9 mouse cellular contexts compared by ENCODE assay signal in the genomic region with DNA sequence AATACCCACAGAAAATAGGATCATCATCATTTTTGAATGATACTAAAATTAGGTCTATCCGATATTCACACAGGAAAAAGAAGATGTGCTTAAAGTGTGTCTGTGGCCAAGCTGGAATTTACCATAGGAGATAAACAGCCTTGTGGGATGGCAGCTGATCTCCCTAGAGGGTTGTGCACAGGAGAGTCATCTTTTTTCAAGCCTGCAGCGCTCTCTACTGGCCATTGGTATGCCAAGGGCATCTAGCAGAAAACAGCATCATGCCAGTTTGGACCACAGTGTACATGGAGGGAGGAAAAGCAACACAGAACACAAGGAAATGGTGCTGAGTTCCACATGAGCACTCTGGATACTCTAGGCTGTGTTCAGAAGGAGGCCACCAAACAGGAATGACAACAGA.
DNase-seq lines count a peak whose midpoint lies in the region; ATAC-seq and TF ChIP-seq lines count a peak whose summit lies in the region.
"Had no signal": no experiment of that assay in that cellular context is flagged by ENCODE, and none has a peak within 500 bp of the region (broad histone marks: within the 10 kb centered on the region; RNA-seq: fewer than 3 reads in every experiment).

No protein-coding gene starts in this region.

- no peak for TF ChIP-seq POLR2A in thymus, adult 2 months (IDR thresholded peaks at IDR 0.05; ENCODE audit: control insufficient read depth, extremely low read depth, insufficient read depth, low read length, poor library complexity)
- no peak for TF ChIP-seq POLR2A in cerebellum, adult 2 months (IDR thresholded peaks at IDR 0.05; ENCODE audit: borderline replicate concordance, insufficient read depth, low read length)

- H3K9ac ChIP-seq in midbrain, embryonic 11.5 days (ENCODE audit: low read length) = no peak overlapping the region
- H3K9ac ChIP-seq: embryonic facial prominence, embryonic 15.5 days had no signal

- H3K4me2 ChIP-seq in midbrain, embryonic 11.5 days = no peak overlapping the region
- H3K4me2 ChIP-seq: embryonic facial prominence, embryonic 15.5 days had no signal

- H3K4me1 ChIP-seq in thymus, adult 2 months (replicated peaks; ENCODE audit: control insufficient read depth, insufficient read depth, low read length) = no peaks in the 10 kb centered on the region
- H3K4me1 ChIP-seq in cerebellum, adult 2 months (ENCODE audit: control insufficient read depth, insufficient read depth, low read length) = no peaks in the 10 kb centered on the region
- no peaks in the 10 kb centered on the region for H3K4me1 ChIP-seq in midbrain, embryonic 11.5 days (ENCODE audit: control insufficient read depth, insufficient read depth, low read length)
- H3K4me1 ChIP-seq: embryonic facial prominence, embryonic 15.5 days had no signal

- no peaks in the 10 kb centered on the region for H3K36me3 ChIP-seq in thymus, adult 2 months (ENCODE audit: control insufficient read depth, insufficient read depth, low read length)
- no peaks in the 10 kb centered on the region for H3K36me3 ChIP-seq in midbrain, embryonic 11.5 days (ENCODE audit: control insufficient read depth, insufficient read depth, low read length)
- no peaks in the 10 kb centered on the region for H3K36me3 ChIP-seq in splenic B cell, adult 2 months (ENCODE audit: control insufficient read depth, insufficient read depth, low read length, poor library complexity, severe bottlenecking)
- H3K36me3 ChIP-seq: embryonic facial prominence, embryonic 15.5 days had no signal

- no peak for TF ChIP-seq CTCF in thymus, adult 2 months (IDR thresholded peaks at IDR 0.05; ENCODE audit: borderline replicate concordance, control insufficient read depth, extremely low read depth, insufficient read depth, low read length, poor library complexity)
- TF ChIP-seq CTCF in cerebellum, adult 2 months (IDR thresholded peaks at IDR 0.05; ENCODE audit: borderline replicate concordance, insufficient read depth, low read depth, low read length) = 0 out of 2 replicates have a peak, but pooled peaks have one; percentile 27

- H3K27me3 ChIP-seq in thymus, adult 2 months (ENCODE audit: control insufficient read depth, insufficient read depth, low read length) = no peaks in the 10 kb centered on the region
- H3K27me3 ChIP-seq in cerebellum, adult 2 months (ENCODE audit: control insufficient read depth, insufficient read depth, low read length) = no peaks in the 10 kb centered on the region
- no peaks in the 10 kb centered on the region for H3K27me3 ChIP-seq in midbrain, embryonic 11.5 days (ENCODE audit: control insufficient read depth, insufficient read depth, low read length)
- no peaks in the 10 kb centered on the region for H3K27me3 ChIP-seq in splenic B cell, adult 2 months (ENCODE audit: control insufficient read depth, insufficient read depth, low read length, poor library complexity, severe bottlenecking)
- H3K27me3 ChIP-seq: embryonic facial prominence, embryonic 15.5 days had no signal

- no peak overlapping the region for H3K27ac ChIP-seq in thymus, adult 2 months (ENCODE audit: control insufficient read depth, insufficient read depth, low read length)
- H3K27ac ChIP-seq in cerebellum, adult 2 months (ENCODE audit: insufficient read depth, low read length) = no peak overlapping the region
- H3K27ac ChIP-seq in midbrain, embryonic 11.5 days (ENCODE audit: low read depth, low read length) = no peak overlapping the region
- H3K27ac ChIP-seq: embryonic facial prominence, embryonic 15.5 days had no signal

- peak; percentile 8 for DNase-seq in thymus, adult 2 months
- no peak for DNase-seq in thymus, adult 18-20 months
- DNase-seq in cerebellum, adult 2 months = peak; percentile 18 to 25
- peak; percentile 30 for DNase-seq in kidney, adult 18-20 months
- DNase-seq in left cerebral cortex, postnatal 14 days (ENCODE audit: low spot score in 2 of 2) = peak; percentile 88 to 91
- peak; percentile 93 for DNase-seq in midbrain, embryonic 11.5 days (ENCODE audit: low spot score, missing footprints)
- DNase-seq in splenic B cell, adult 2 months (ENCODE audit: low read depth, low spot score) = peak; percentile 11

- intact Hi-C loops in left cerebral cortex, postnatal 14 days (cut with DNase I) = no loop called here

- H3K4me3 ChIP-seq in thymus, adult 2 months (ENCODE audit: control insufficient read depth, insufficient read depth, low read length) = no peak overlapping the region
- H3K4me3 ChIP-seq in cerebellum, adult 2 months (replicated peaks; ENCODE audit: insufficient read depth, low read depth, low read length) = no peak overlapping the region
- no peak overlapping the region for H3K4me3 ChIP-seq in midbrain, embryonic 11.5 days (ENCODE audit: low read depth, low read length)
- H3K4me3 ChIP-seq: embryonic facial prominence, embryonic 15.5 days had no signal

- peak; percentile 98 for ATAC-seq in frontal cortex, adult (ENCODE audit: low TSS enrichment)
- peak; percentile 86; the same call in 1 of the 2 replicates for ATAC-seq in midbrain, embryonic 11.5 days (ENCODE audit: low FRiP score)

- H3K9me3 ChIP-seq in midbrain, embryonic 11.5 days (ENCODE audit: control insufficient read depth, low read length) = no peaks in the 10 kb centered on the region
- H3K9me3 ChIP-seq: embryonic facial prominence, embryonic 15.5 days had no signal

- WGBS in thymus, adult 2 months = 36% methylated on average over 2 of the region's 2 CpGs
- WGBS in cerebellum, adult 2 months = 35% methylated on average over 2 of the region's 2 CpGs
- 37% methylated on average over 2 of the region's 2 CpGs for WGBS in midbrain, embryonic 11.5 days

Comparison
In these comparisons a context has a peak if more than half of its experiments do, and no peak if none do; other contexts are left out.
1. DNase-seq: peak in thymus, adult 2 months (single experiment), cerebellum, adult 2 months (2 of 2), kidney, adult 18-20 months (single experiment), left cerebral cortex, postnatal 14 days (2 of 2), midbrain, embryonic 11.5 days (single experiment) and splenic B cell, adult 2 months (single experiment); none in thymus, adult 18-20 months (0 of 2).